Mouse (Mus musculus) small intestine, adult 2 months (tissue): ENCODE results near the gene Klf3.

Experiments
- CTCF ChIP-seq: fragments of 200-500 bp; IDR thresholded peaks from 2 replicates; pipeline ENCODE4 v1.5.1; 2012; ENCODE audit warnings: low read depth, mild to moderate bottlenecking, control low read depth, inconsistent platforms, low read length, moderate library complexity, mixed read lengths; ENCODE audit not compliant: insufficient replicate concordance, insufficient read length; ENCODE audit errors: extremely low read depth
- POLR2A ChIP-seq: fragments of 200-500 bp; IDR thresholded peaks from 2 replicates; pipeline ENCODE4 v1.6.1; 2012; ENCODE audit warnings: low read depth, mild to moderate bottlenecking, control low read depth, inconsistent platforms, low read length, moderate library complexity

GRCm38 (mm10) chr5:64803720-64804462, 703 bp downstream of the Klf3 start:
- TF ChIP-seq POLR2A (no peak; the same call in 1 of the 2 replicates), CTCF (no peak)
